Mouse (Mus musculus): ENCODE data around the gene Tspan18.

- TF ChIP-seq POLR2A (IDR thresholded peaks at IDR 0.05; ENCODE audit: extremely low read depth, insufficient read depth, low read length) (no peak), CTCF (IDR thresholded peaks at IDR 0.05; ENCODE audit: low read depth, low read length) (no peak)
These were observed 15.4 kb downstream of the Tspan18 start for GRCm38 (mm10) chr2:93318781-93319349.

Measured in liver, adult 2 months (tissue).